Mouse (Mus musculus): ENCODE data around the gene 1700010B08Rik.

DNA sequence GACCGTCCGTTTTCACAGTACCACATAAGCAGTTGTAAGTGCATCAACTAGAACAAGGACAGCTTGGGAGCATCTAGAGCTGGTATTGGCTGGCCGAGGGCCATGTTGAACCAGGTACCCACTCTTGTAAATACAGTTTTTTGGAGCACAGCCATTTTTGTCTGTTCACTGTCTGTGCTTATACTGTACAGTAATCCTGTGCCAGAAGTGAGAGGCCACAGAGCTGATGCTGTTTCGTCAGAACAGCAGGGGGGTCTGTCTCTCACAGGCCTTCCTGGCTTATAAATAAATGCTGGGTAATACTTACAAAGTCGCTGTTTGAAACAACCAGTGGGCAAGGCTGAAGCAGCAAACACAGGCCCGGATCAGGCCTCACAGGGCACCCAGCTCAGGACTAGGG, 27.5 kb upstream of the 1700010B08Rik start:
- TF ChIP-seq POLR2A (IDR thresholded peaks at IDR 0.05; ENCODE audit: low read depth, low read length) (no peak), CTCF (IDR thresholded peaks at IDR 0.05; ENCODE audit: extremely low read depth, insufficient read depth, insufficient read length, insufficient replicate concordance) (no peak)
